Comparison of ENCODE assay signal across 8 mouse cellular contexts in genomic region chr8:103964293-103964918, GRCm38 (mm10).
DNase-seq lines count a peak whose midpoint lies in the region; ATAC-seq lines count a peak whose summit lies in the region.

No protein-coding gene starts in this region.

- no peak for ATAC-seq in inflammation-experienced regulatory T-cells, adult 6 months

- DNase-seq in adrenal gland, postnatal 10 days, result peak; percentile 29
- DNase-seq in adrenal gland, postnatal 4 days (ENCODE audit: low spot score in 2 of 2), result no peak
- DNase-seq in kidney, postnatal 10 days, result peak; percentile 77
- no peak for DNase-seq in kidney, adult 8-10 months
- peak; percentile 57 for DNase-seq in 3T3-L1 (ENCODE audit: low read depth, low spot score)
- DNase-seq in layer of hippocampus, adult 9-11 months, result peak; percentile 14
- no peak for DNase-seq in spleen, adult 12 weeks (ENCODE audit: low spot score)

Comparison
In these comparisons a context has a peak if more than half of its experiments do, and no peak if none do; other contexts are left out.
1. DNase-seq: peak in adrenal gland, postnatal 10 days (single experiment), kidney, postnatal 10 days (single experiment), 3T3-L1 (single experiment) and layer of hippocampus, adult 9-11 months (single experiment); none in adrenal gland, postnatal 4 days (0 of 2), kidney, adult 8-10 months (0 of 2) and spleen, adult 12 weeks (single experiment).